ENCODE assay signal across 31 mouse cellular contexts in the genomic region with DNA sequence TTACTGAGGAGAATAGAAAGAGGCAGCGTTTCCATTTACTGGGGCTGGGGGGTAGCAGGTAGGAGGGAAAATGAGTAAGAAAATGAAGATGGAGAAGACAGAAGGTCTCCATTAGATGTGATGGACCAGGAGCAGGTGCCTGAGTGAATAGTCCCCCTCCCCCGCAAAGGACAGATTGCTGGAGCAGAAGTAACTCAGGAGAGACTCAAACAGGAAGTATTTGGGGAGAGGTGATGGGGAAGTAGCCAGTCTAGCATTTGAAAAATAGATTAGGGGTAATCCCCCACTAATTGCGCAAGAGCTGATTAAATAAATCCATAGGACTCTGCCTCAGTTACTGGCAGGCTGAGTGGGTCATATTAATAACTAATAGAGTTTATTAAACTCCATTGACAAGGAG. TPM values are rescaled to one million over a fixed set of nuclear protein-coding genes. Genes with fewer than 3 reads are reported as not detected.
DNase-seq lines count a peak whose midpoint lies in the region; ATAC-seq and TF ChIP-seq lines count a peak whose summit lies in the region.
"Had no signal": no experiment of that assay in that cellular context is flagged by ENCODE, and none has a peak within 500 bp of the region (broad histone marks: within the 10 kb centered on the region; RNA-seq: fewer than 3 reads in every experiment).

No protein-coding gene starts in this region.

- H3K79me2 ChIP-seq in CH12.LX (replicated peaks; ENCODE audit: control insufficient read depth, extremely low read depth, insufficient read depth, poor library complexity, severe bottlenecking) = no peaks in the 10 kb centered on the region

- WGBS in spleen, adult 2 months = 46% methylated on average over 3 of the region's 3 CpGs
- 87% methylated on average over 3 of the region's 3 CpGs for WGBS in neural tube, embryonic 15.5 days
- 62% methylated on average over 3 of the region's 3 CpGs for WGBS in thymus, adult 2 months

- TF ChIP-seq EP300 in CH12.LX (IDR thresholded peaks at IDR 0.05; ENCODE audit: low read length) = peak; percentile 49; the same call in 1 of the 2 replicates

- no peak overlapping the region for H3K4me2 ChIP-seq in CH12.LX (ENCODE audit: insufficient read depth, low read depth, poor library complexity, severe bottlenecking)
- no peak overlapping the region for H3K4me2 ChIP-seq in neural tube, embryonic 15.5 days
- H3K4me2 ChIP-seq: embryonic facial prominence, embryonic 15.5 days; forebrain, embryonic 12.5 days; hindbrain, embryonic 14.5 days; kidney, embryonic 15.5 days; liver, embryonic 12.5 days; neural tube, embryonic 12.5 days; stomach, embryonic 15.5 days had no signal

- no peaks in the 10 kb centered on the region for H3K27me3 ChIP-seq in spleen, adult 2 months (ENCODE audit: control insufficient read depth, insufficient read depth, low read length)
- H3K27me3 ChIP-seq in CH12.LX (replicated peaks) = no peaks in the 10 kb centered on the region
- H3K27me3 ChIP-seq in splenic B cell, adult 2 months (ENCODE audit: control insufficient read depth, insufficient read depth, low read length, poor library complexity, severe bottlenecking) = no peaks in the 10 kb centered on the region
- H3K27me3 ChIP-seq in neural tube, embryonic 15.5 days (replicated peaks) = no peaks in the 10 kb centered on the region
- no peaks in the 10 kb centered on the region for H3K27me3 ChIP-seq in thymus, adult 2 months (ENCODE audit: control insufficient read depth, insufficient read depth, low read length)
- H3K27me3 ChIP-seq: embryonic facial prominence, embryonic 15.5 days; forebrain, embryonic 12.5 days; kidney, embryonic 15.5 days; liver, embryonic 12.5 days; neural tube, embryonic 12.5 days; stomach, embryonic 15.5 days had no signal

- peak; percentile 81 for ATAC-seq in megakaryocyte, adult 5-6 weeks (ENCODE audit: poor library complexity, severe bottlenecking)
- no peak for ATAC-seq in neural tube, embryonic 15.5 days (ENCODE audit: low FRiP score)
- ATAC-seq: forebrain, postnatal 0 days; liver, embryonic 12.5 days; liver, postnatal 0 days; lung, postnatal 0 days had no signal

- TF ChIP-seq POLR2A in spleen, adult 2 months (IDR thresholded peaks at IDR 0.05; ENCODE audit: low read depth, low read length) = no peak
- no peak for TF ChIP-seq POLR2A in CH12.LX (IDR thresholded peaks at IDR 0.05; ENCODE audit: low read depth, low read length)
- TF ChIP-seq POLR2A in thymus, adult 2 months (IDR thresholded peaks at IDR 0.05; ENCODE audit: control insufficient read depth, extremely low read depth, insufficient read depth, low read length, poor library complexity) = no peak

- DNase-seq in spleen, adult 2 months (ENCODE audit: low read depth in 1 of 2, low spot score in 2 of 2) = peak; percentile 15 to 16
- no peak for DNase-seq in spleen, postnatal 14 days (ENCODE audit: low spot score in 2 of 2)
- peak; percentile 42 for DNase-seq in CH12.LX (ENCODE audit: extremely low read depth)
- DNase-seq in splenic B cell, adult 2 months (ENCODE audit: low read depth, low spot score) = peak; percentile 55
- no peak for DNase-seq in thymus, adult 2 months
- DNase-seq: adrenal gland, postnatal 36 days; cerebellum, adult 18-20 months; cerebellum, postnatal 14 days; forebrain, postnatal 0 days; gastrocnemius, postnatal 10 days; kidney, adult 11 months; kidney, postnatal 25 days; layer of hippocampus, postnatal 36 days; left cerebral cortex, postnatal 4 days; liver, postnatal 0 days; lung, postnatal 4 days; midbrain, embryonic 14.5 days; thymus, postnatal 14 days had no signal

- dilution Hi-C loops in CH12.LX (cut with MboI; ENCODE audit: extremely low pct_ligation_motif_present, extremely low pct_unique_long_range_greater_than_20kb, low sequenced_read_pairs) = no loop called here

- no peak for TF ChIP-seq RAD21 in CH12.LX (IDR thresholded peaks at IDR 0.05; ENCODE audit: low read depth, low read length)

- no peak for TF ChIP-seq CTCF in spleen, adult 2 months (IDR thresholded peaks at IDR 0.05; ENCODE audit: extremely low read depth, insufficient read depth, insufficient read length, insufficient replicate concordance)
- no peak for TF ChIP-seq CTCF in CH12.LX (conservative IDR thresholded peaks at IDR 0.05 in 1 of 2, IDR thresholded peaks at IDR 0.05 in 1 of 2; ENCODE audit: low read depth in 2 of 2, low read length in 2 of 2)
- TF ChIP-seq CTCF in thymus, adult 2 months (IDR thresholded peaks at IDR 0.05; ENCODE audit: borderline replicate concordance, control insufficient read depth, extremely low read depth, insufficient read depth, low read length, poor library complexity) = no peak

- no peak overlapping the region for H3K9ac ChIP-seq in CH12.LX (ENCODE audit: insufficient read depth, low read depth)
- no peak overlapping the region for H3K9ac ChIP-seq in neural tube, embryonic 15.5 days (replicated peaks)
- H3K9ac ChIP-seq: embryonic facial prominence, embryonic 15.5 days; forebrain, embryonic 12.5 days; forebrain, postnatal 0 days; hindbrain, embryonic 14.5 days; kidney, embryonic 15.5 days; liver, embryonic 12.5 days; liver, postnatal 0 days; neural tube, embryonic 12.5 days; stomach, embryonic 15.5 days had no signal

- H3K4me1 ChIP-seq in spleen, adult 2 months (ENCODE audit: control insufficient read depth, insufficient read depth, insufficient read length) = peaks cover 9% of the 10 kb centered on the region
- peaks cover 0 to 28% of the 10 kb centered on the region in 2 experiments; a peak in 2 of 4 replicates for H3K4me1 ChIP-seq in CH12.LX (ENCODE audit: control insufficient read depth in 1 of 2, insufficient read depth in 2 of 2)
- H3K4me1 ChIP-seq in neural tube, embryonic 15.5 days = no peaks in the 10 kb centered on the region
- no peaks in the 10 kb centered on the region for H3K4me1 ChIP-seq in thymus, adult 2 months (replicated peaks; ENCODE audit: control insufficient read depth, insufficient read depth, low read length)
- H3K4me1 ChIP-seq: forebrain, embryonic 12.5 days; liver, embryonic 12.5 days; neural tube, embryonic 12.5 days had no signal

- in situ Hi-C loops in CH12.LX (cut with MboI; ENCODE audit: low pct_ligation_motif_present, low pct_unique_long_range_greater_than_20kb, low sequenced_read_pairs) = no loop called here

- H3K27ac ChIP-seq in spleen, adult 2 months (ENCODE audit: insufficient read depth, low read length) = no peak overlapping the region
- H3K27ac ChIP-seq in CH12.LX (ENCODE audit: insufficient read depth, low read depth) = no peak overlapping the region
- H3K27ac ChIP-seq in neural tube, embryonic 15.5 days (replicated peaks) = no peak overlapping the region
- H3K27ac ChIP-seq in thymus, adult 2 months (ENCODE audit: control insufficient read depth, insufficient read depth, low read length) = no peak overlapping the region
- H3K27ac ChIP-seq: embryonic facial prominence, embryonic 10.5 days; embryonic facial prominence, embryonic 15.5 days; forebrain, embryonic 12.5 days; heart, embryonic 10.5 days; hindbrain, embryonic 14.5 days; kidney, embryonic 15.5 days; liver, embryonic 12.5 days; neural tube, embryonic 12.5 days; stomach, embryonic 15.5 days had no signal

- H3K4me3 ChIP-seq in spleen, adult 2 months (ENCODE audit: extremely low read depth, insufficient read depth, insufficient read length) = no peak overlapping the region
- no peak overlapping the region for H3K4me3 ChIP-seq in CH12.LX (replicated peaks in 1 of 3; ENCODE audit: low read depth in 2 of 3, low read length in 2 of 3, poor library complexity in 1 of 3)
- no peak overlapping the region for H3K4me3 ChIP-seq in neural tube, embryonic 15.5 days (replicated peaks)
- no peak overlapping the region for H3K4me3 ChIP-seq in thymus, adult 2 months (ENCODE audit: control insufficient read depth, insufficient read depth, low read length)
- H3K4me3 ChIP-seq: embryonic facial prominence, embryonic 10.5 days; embryonic facial prominence, embryonic 15.5 days; forebrain, embryonic 12.5 days; heart, embryonic 10.5 days; kidney, embryonic 15.5 days; liver, embryonic 12.5 days; neural tube, embryonic 12.5 days; stomach, embryonic 15.5 days had no signal

- peaks cover 8% of the 10 kb centered on the region for H3K36me3 ChIP-seq in spleen, adult 2 months (ENCODE audit: control insufficient read depth, insufficient read depth, low read length)
- H3K36me3 ChIP-seq in CH12.LX (replicated peaks in 1 of 2; ENCODE audit: control insufficient read depth in 1 of 2, insufficient read depth in 1 of 2, low read length in 1 of 2) = peaks cover 0 to 17% of the 10 kb centered on the region in 2 experiments
- peaks cover 1% of the 10 kb centered on the region; the same call in 1 of the 2 replicates for H3K36me3 ChIP-seq in splenic B cell, adult 2 months (ENCODE audit: control insufficient read depth, insufficient read depth, low read length, poor library complexity, severe bottlenecking)
- peaks cover under 1% of the 10 kb centered on the region; the same call in 1 of the 2 replicates for H3K36me3 ChIP-seq in neural tube, embryonic 15.5 days
- H3K36me3 ChIP-seq in thymus, adult 2 months (ENCODE audit: control insufficient read depth, insufficient read depth, low read length) = peaks cover 17% of the 10 kb centered on the region
- H3K36me3 ChIP-seq: stomach, embryonic 15.5 days had no signal

- no peaks in the 10 kb centered on the region for H3K9me3 ChIP-seq in CH12.LX (replicated peaks; ENCODE audit: low read length)
- no peaks in the 10 kb centered on the region for H3K9me3 ChIP-seq in neural tube, embryonic 15.5 days (replicated peaks)
- H3K9me3 ChIP-seq: embryonic facial prominence, embryonic 10.5 days; embryonic facial prominence, embryonic 15.5 days; forebrain, embryonic 12.5 days; heart, embryonic 10.5 days; kidney, embryonic 15.5 days; liver, embryonic 12.5 days; neural tube, embryonic 12.5 days; stomach, embryonic 15.5 days had no signal

TF ChIP-seq in CH12.LX, 34 proteins besides CTCF, POLR2A, EP300 and RAD21:
- TF ChIP-seq RCOR1 (conservative IDR thresholded peaks at IDR 0.05; ENCODE audit: low read depth, low read length) (0 out of 2 replicates have a peak, but pooled peaks have one; percentile 33), ELF1 (IDR thresholded peaks at IDR 0.05; ENCODE audit: low read depth, low read length) (peak; percentile 47; the same call in 1 of the 2 replicates), MYC (IDR thresholded peaks at IDR 0.05; ENCODE audit: low read depth, low read length) (no peak), MAZ (IDR thresholded peaks at IDR 0.05; ENCODE audit: low read depth, low read length) (no peak), IRF4 (IDR thresholded peaks at IDR 0.05; ENCODE audit: low read depth, low read length) (0 out of 2 replicates have a peak, but pooled peaks have one; percentile 25)
TF ChIP-seq in CH12.LX: peak in this region for 3.

RNA-seq across cellular contexts. Expression of gene 1700056E22Rik, which starts 45.2 kb away (rescaled TPM):
- 1.8 and 3.3 TPM in 2 replicates for polyA plus RNA-seq in spleen, adult 2 months (2012; rRNA removed)
- 0.25 and 0.34 TPM in 2 replicates for total RNA-seq in CH12.LX (2012; rRNA removed)
- total RNA-seq in CH12.LX (2014; rRNA removed) = 0.26 TPM in 1 of 2 replicates, not detected in the other
- polyA plus RNA-seq in CH12.LX (2012; ENCODE audit: insufficient read length, low read depth) = 1.0 and 1.6 TPM in 2 replicates
- total RNA-seq in megakaryocyte, adult 5-6 weeks (2015) = 0.98 and 2.9 TPM in 2 replicates
- 3.0 and 4.6 TPM in 2 replicates for total RNA-seq in megakaryocyte, adult 5-6 weeks (2017)
- 0.91 and 1.6 TPM in 2 replicates for polyA plus RNA-seq in neural tube, embryonic 15.5 days (2015; fragmentation: Nextera tagmentation; extraction: Ambion mirVana)
- polyA plus RNA-seq in thymus, adult 2 months (2012; rRNA removed) = 5.0 and 7.8 TPM in 2 replicates
- total RNA-seq: forebrain, postnatal 0 days; layer of hippocampus, adult 18-20 months; layer of hippocampus, postnatal 36 days had no signal

Comparison
In these comparisons a context has a peak if more than half of its experiments do, and no peak if none do; other contexts are left out.
1. DNase-seq: peak in spleen, adult 2 months (2 of 2), CH12.LX (single experiment) and splenic B cell, adult 2 months (single experiment); none in spleen, postnatal 14 days (0 of 2) and thymus, adult 2 months (single experiment).